Mouse (Mus musculus) kidney, postnatal 36 days (tissue): ENCODE data around the gene Egfem1.

Source experiments
- DNase-seq, 2 experiments: peaks; one replicate each; pipeline ENCODE4 v3.0.0; 2021 to 2022; ENCODE audit warnings: mixed read lengths in 2 of 2

The Egfem1 gene

GRCm38 (mm10) chr3:29081952-29082295 lies at the start of gene Egfem1:
Gene Egfem1, plus strand, starts transcription at chr3:29082023.
- no peak for DNase-seq

- DNase-seq: no peak
Measured at GRCm38 (mm10) chr3:29033107-29033506, 48.7 kb upstream of the Egfem1 start.

- DNase-seq: peak; percentile 13 to 44
Measured at GRCm38 (mm10) chr3:29036146-29036545, 45.7 kb upstream of the Egfem1 start.

- DNase-seq: no peak
Measured at GRCm38 (mm10) chr3:29036620-29037019, 45.2 kb upstream of the Egfem1 start.

GRCm38 (mm10) chr3:29040064-29040463 lies 41.8 kb upstream of the Egfem1 start:
- no peak for DNase-seq

GRCm38 (mm10) chr3:29046281-29046680 lies 35.5 kb upstream of the Egfem1 start:
- no peak for DNase-seq

GRCm38 (mm10) chr3:29047273-29047932 lies 34.4 kb upstream of the Egfem1 start:
- DNase-seq: no peak

- DNase-seq: no peak
Measured at GRCm38 (mm10) chr3:29063156-29063555, 18.7 kb upstream of the Egfem1 start.

GRCm38 (mm10) chr3:29068428-29069098 lies 13.3 kb upstream of the Egfem1 start:
- no peak for DNase-seq

- no peak for DNase-seq
Measured at GRCm38 (mm10) chr3:29071315-29071714, 10.5 kb upstream of the Egfem1 start.

- no peak for DNase-seq
Measured at GRCm38 (mm10) chr3:29081517-29081916, 306 bp upstream of the Egfem1 start.

GRCm38 (mm10) chr3:29082296-29082995 lies 623 bp downstream of the Egfem1 start:
- DNase-seq: peak; percentile 19 to 60

- no peak for DNase-seq
Measured at GRCm38 (mm10) chr3:29082996-29083350, 1.1 kb downstream of the Egfem1 start.

GRCm38 (mm10) chr3:29098467-29098866 lies 16.6 kb downstream of the Egfem1 start:
- no peak for DNase-seq

GRCm38 (mm10) chr3:29106016-29106723 lies 24.3 kb downstream of the Egfem1 start:
- DNase-seq: no peak

GRCm38 (mm10) chr3:29107134-29107533 lies 25.3 kb downstream of the Egfem1 start:
- no peak for DNase-seq

GRCm38 (mm10) chr3:29110321-29110720 lies 28.5 kb downstream of the Egfem1 start:
- peak; percentile 43 to 81 for DNase-seq

- no peak for DNase-seq
Measured at GRCm38 (mm10) chr3:29114517-29114916, 32.7 kb downstream of the Egfem1 start.

GRCm38 (mm10) chr3:29117379-29117778 lies 35.6 kb downstream of the Egfem1 start:
- no peak for DNase-seq

GRCm38 (mm10) chr3:29122556-29122955 lies 40.7 kb downstream of the Egfem1 start:
- peak in 1 of 2 experiments; percentile 17 for DNase-seq

- DNase-seq: no peak
Measured at GRCm38 (mm10) chr3:29132054-29132931, 50.5 kb downstream of the Egfem1 start.

GRCm38 (mm10) chr3:29134509-29134908 lies 52.7 kb downstream of the Egfem1 start:
- DNase-seq: no peak
